ENCODE assay signal across 13 mouse cellular contexts in the genomic region with DNA sequence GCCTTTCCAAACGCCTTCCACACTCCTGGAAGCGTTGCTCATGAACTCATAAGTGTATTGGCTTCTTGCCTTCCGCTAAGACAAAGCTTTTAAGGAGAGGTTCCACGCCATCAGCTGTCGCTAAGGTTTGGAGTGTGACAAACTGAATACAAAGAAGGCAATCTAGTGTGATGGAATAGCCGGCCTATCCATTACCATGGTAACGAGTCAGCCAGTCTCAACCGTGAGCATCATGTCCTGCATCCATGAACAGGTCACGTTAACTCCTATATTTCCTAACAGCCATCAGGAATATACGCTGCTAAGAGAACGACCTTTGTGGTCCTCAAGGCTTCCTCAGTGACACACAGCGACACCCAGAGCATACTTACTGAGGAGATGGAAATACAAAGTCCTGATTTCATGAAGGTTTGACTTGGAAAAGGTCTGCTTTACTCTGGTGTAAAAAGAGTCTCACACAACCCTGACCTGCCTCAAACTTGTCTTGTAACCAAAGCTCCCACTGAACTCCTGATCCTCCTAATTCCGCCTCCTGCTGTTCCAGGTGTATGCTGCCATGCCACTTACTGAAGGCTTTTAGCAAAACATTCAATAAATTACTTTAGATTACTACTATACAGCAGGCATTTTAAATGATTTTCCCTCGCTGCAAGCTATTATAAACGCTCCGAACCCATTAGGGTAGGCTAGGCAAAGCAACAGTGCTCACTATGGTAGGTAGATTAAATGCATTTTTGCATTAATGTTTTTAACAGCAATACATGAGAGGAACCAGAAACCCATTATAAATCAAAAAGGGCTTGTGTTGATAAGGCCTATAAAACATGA.
A peak's percentile ranks its signal among the peaks of the same experiment; 100 is the strongest.
DNase-seq lines count a peak whose midpoint lies in the region; ATAC-seq lines count a peak whose summit lies in the region.
"Had no signal": no experiment of that assay in that cellular context is flagged by ENCODE, and none has a peak within 500 bp of the region (broad histone marks: within the 10 kb centered on the region; RNA-seq: fewer than 3 reads in every experiment).

No protein-coding gene starts in this region.

- peak; percentile 57; the same call in 1 of the 2 replicates for ATAC-seq in frontal cortex, adult (ENCODE audit: low TSS enrichment)
- peak; percentile 93 for ATAC-seq in neural tube, embryonic 13.5 days (ENCODE audit: low read depth)
- ATAC-seq: inflammation-experienced regulatory T-cells, adult 6 months; Patski had no signal

- H3K27ac ChIP-seq in hindbrain, embryonic 10.5 days = peak overlapping the region; percentile 77; the same call in 1 of the 2 replicates
- H3K27ac ChIP-seq in neural tube, embryonic 13.5 days (replicated peaks) = peak overlapping the region; percentile 82
- H3K27ac ChIP-seq: kidney, embryonic 15.5 days had no signal

- peaks cover 14% of the 10 kb centered on the region for H3K4me1 ChIP-seq in hindbrain, embryonic 10.5 days (replicated peaks)
- H3K4me1 ChIP-seq in neural tube, embryonic 13.5 days (replicated peaks) = peaks cover 21% of the 10 kb centered on the region
- H3K4me1 ChIP-seq: kidney, embryonic 15.5 days had no signal

- H3K27me3 ChIP-seq in hindbrain, embryonic 10.5 days (ENCODE audit: insufficient read depth, poor library complexity, severe bottlenecking) = no peaks in the 10 kb centered on the region
- H3K27me3 ChIP-seq in neural tube, embryonic 13.5 days = no peaks in the 10 kb centered on the region
- H3K27me3 ChIP-seq: kidney, embryonic 15.5 days; Patski had no signal

- peaks cover 27% of the 10 kb centered on the region for H3K36me3 ChIP-seq in hindbrain, embryonic 10.5 days
- H3K36me3 ChIP-seq in neural tube, embryonic 13.5 days = peaks cover 29% of the 10 kb centered on the region

- no peak overlapping the region for H3K4me3 ChIP-seq in hindbrain, embryonic 10.5 days
- H3K4me3 ChIP-seq in neural tube, embryonic 13.5 days = no peak overlapping the region
- H3K4me3 ChIP-seq: kidney, embryonic 15.5 days had no signal

- H3K4me2 ChIP-seq in neural tube, embryonic 13.5 days = no peak overlapping the region; the same call in 1 of the 2 replicates
- H3K4me2 ChIP-seq: kidney, embryonic 15.5 days; lung, embryonic 14.5 days had no signal

- no peak for DNase-seq in frontal cortex, adult 2 months (ENCODE audit: extremely low spot score in 1 of 2, low spot score in 1 of 2)
- DNase-seq in hindbrain, embryonic 10.5 days (ENCODE audit: low spot score) = peak; percentile 16
- peak; percentile 38 for DNase-seq in mesoderm, embryonic 11.5 days (ENCODE audit: low read depth, low spot score)
- DNase-seq in right cerebral cortex, adult 18-20 months = no peak
- no peak for DNase-seq in Muller cell, postnatal 12 days (ENCODE audit: inconsistent ontology term)
- no peak for DNase-seq in lung, postnatal 4 days
- DNase-seq: lung, embryonic 14.5 days; thymus, postnatal 36 days had no signal

- peaks cover 12% of the 10 kb centered on the region; the same call in 1 of the 2 replicates for H3K9me3 ChIP-seq in hindbrain, embryonic 10.5 days
- H3K9me3 ChIP-seq in neural tube, embryonic 13.5 days = no peaks in the 10 kb centered on the region

- 73% methylated on average over 16 of the region's 16 CpGs for WGBS in hindbrain, embryonic 10.5 days
- WGBS in neural tube, embryonic 13.5 days = 30% methylated on average over 16 of the region's 16 CpGs

- no peak overlapping the region for H3K9ac ChIP-seq in neural tube, embryonic 13.5 days
- H3K9ac ChIP-seq: kidney, embryonic 15.5 days; lung, embryonic 14.5 days had no signal

Comparison
In these comparisons a context has a peak if more than half of its experiments do, and no peak if none do; other contexts are left out.
1. DNase-seq: peak in hindbrain, embryonic 10.5 days (single experiment) and mesoderm, embryonic 11.5 days (single experiment); none in frontal cortex, adult 2 months (0 of 2), right cerebral cortex, adult 18-20 months (single experiment), Muller cell, postnatal 12 days (single experiment) and lung, postnatal 4 days (0 of 2).